Mouse (Mus musculus): ENCODE data around the gene Ntng2.

The Ntng2 gene

GRCm38 (mm10) chr2:29252599-29253204 lies at the start of gene Ntng2:
Gene Ntng2, minus strand, starts transcription at chr2:29253005.
- in situ Hi-C loops (cut with MboI; ENCODE audit: low sequenced_read_pairs): no loop called here

- in situ Hi-C loops (cut with MboI; ENCODE audit: low sequenced_read_pairs): no loop called here
Observed at GRCm38 (mm10) chr2:29295557-29295956, 42.8 kb upstream of the Ntng2 start.

GRCm38 (mm10) chr2:29287651-29288050 lies 34.8 kb upstream of the Ntng2 start:
- in situ Hi-C loops (cut with MboI; ENCODE audit: low sequenced_read_pairs): no loop called here

- in situ Hi-C loops (cut with MboI; ENCODE audit: low sequenced_read_pairs): no loop called here
Observed at GRCm38 (mm10) chr2:29277703-29278121, 24.9 kb upstream of the Ntng2 start.

- in situ Hi-C loops (cut with MboI; ENCODE audit: low sequenced_read_pairs): no loop called here
Observed at GRCm38 (mm10) chr2:29271803-29272518, 19.2 kb upstream of the Ntng2 start.

GRCm38 (mm10) chr2:29271098-29271497 lies 18.3 kb upstream of the Ntng2 start:
- in situ Hi-C loops (cut with MboI; ENCODE audit: low sequenced_read_pairs): no loop called here

GRCm38 (mm10) chr2:29266810-29267209 lies 14.0 kb upstream of the Ntng2 start:
- in situ Hi-C loops (cut with MboI; ENCODE audit: low sequenced_read_pairs): no loop called here

- in situ Hi-C loops (cut with MboI; ENCODE audit: low sequenced_read_pairs): no loop called here
Observed at GRCm38 (mm10) chr2:29262436-29262915, 9.7 kb upstream of the Ntng2 start.

- in situ Hi-C loops (cut with MboI; ENCODE audit: low sequenced_read_pairs): no loop called here
Observed at GRCm38 (mm10) chr2:29261126-29261525, 8.3 kb upstream of the Ntng2 start.

- in situ Hi-C loops (cut with MboI; ENCODE audit: low sequenced_read_pairs): no loop called here
Observed at GRCm38 (mm10) chr2:29253205-29253865, 530 bp upstream of the Ntng2 start.

GRCm38 (mm10) chr2:29252059-29252598 lies 676 bp downstream of the Ntng2 start:
- in situ Hi-C loops (cut with MboI; ENCODE audit: low sequenced_read_pairs): no loop called here

GRCm38 (mm10) chr2:29251095-29252058 lies 1.4 kb downstream of the Ntng2 start:
- in situ Hi-C loops (cut with MboI; ENCODE audit: low sequenced_read_pairs): no loop called here

GRCm38 (mm10) chr2:29250263-29251094 lies 2.3 kb downstream of the Ntng2 start:
- in situ Hi-C loops (cut with MboI; ENCODE audit: low sequenced_read_pairs): no loop called here

GRCm38 (mm10) chr2:29249852-29250251 lies 3.0 kb downstream of the Ntng2 start:
- in situ Hi-C loops (cut with MboI; ENCODE audit: low sequenced_read_pairs): no loop called here

- in situ Hi-C loops (cut with MboI; ENCODE audit: low sequenced_read_pairs): no loop called here
Observed at GRCm38 (mm10) chr2:29248551-29248950, 4.3 kb downstream of the Ntng2 start.

- in situ Hi-C loops (cut with MboI; ENCODE audit: low sequenced_read_pairs): no loop called here
Observed at GRCm38 (mm10) chr2:29247386-29247785, 5.4 kb downstream of the Ntng2 start.

GRCm38 (mm10) chr2:29246891-29247290 lies 5.9 kb downstream of the Ntng2 start:
- in situ Hi-C loops (cut with MboI; ENCODE audit: low sequenced_read_pairs): no loop called here

GRCm38 (mm10) chr2:29246275-29246674 lies 6.5 kb downstream of the Ntng2 start:
- in situ Hi-C loops (cut with MboI; ENCODE audit: low sequenced_read_pairs): no loop called here

- in situ Hi-C loops (cut with MboI; ENCODE audit: low sequenced_read_pairs): no loop called here
Observed at GRCm38 (mm10) chr2:29245341-29245779, 7.4 kb downstream of the Ntng2 start.
